Mouse (Mus musculus) adipocyte (in vitro differentiated cells): ENCODE results near the gene Mms19.

ENCODE experiments used
- DNase-seq: peaks from one replicate; pipeline ENCODE4 v3.0.0-alpha.2; 2016; ENCODE audit warnings: low spot score

Mms19 gene

DNA sequence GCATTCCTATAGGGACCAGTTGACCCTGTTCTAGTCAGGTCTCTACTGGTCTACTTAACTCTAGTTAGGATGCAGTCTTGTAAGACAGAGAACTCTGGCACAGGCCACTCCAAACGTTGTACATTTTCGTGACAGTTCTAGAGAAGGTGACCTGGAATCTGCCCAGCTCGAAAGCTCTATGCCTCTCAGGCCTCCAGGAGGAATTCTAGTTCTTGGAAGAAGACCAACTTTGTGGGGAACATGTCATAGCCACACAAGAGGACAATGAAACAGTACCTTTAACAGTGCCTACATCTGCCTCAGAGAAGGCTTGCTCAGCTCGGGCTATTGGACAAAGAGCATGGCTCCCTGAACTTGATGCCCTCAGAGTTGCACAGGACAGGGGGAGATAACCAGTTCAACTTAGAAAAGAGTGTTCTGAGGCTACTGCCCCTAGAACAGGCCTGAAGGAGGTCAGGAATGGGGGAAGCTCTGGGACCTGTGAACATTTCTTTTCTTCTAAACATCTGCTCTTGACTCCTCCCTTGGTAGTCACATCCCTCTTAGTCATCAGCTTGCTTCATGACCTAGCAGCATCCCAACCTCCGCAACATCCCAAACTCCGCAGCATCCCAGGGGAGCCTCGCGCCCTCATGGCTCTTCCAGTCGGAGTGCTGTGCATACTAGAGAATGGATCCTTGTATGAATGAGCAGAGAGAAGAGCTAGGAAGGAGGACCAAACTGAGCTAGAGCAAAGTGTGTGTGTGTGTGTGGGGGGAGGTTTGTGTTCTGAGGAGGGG, 18.0 kb upstream of the Mms19 start:
- peak; percentile 42 for DNase-seq

DNA sequence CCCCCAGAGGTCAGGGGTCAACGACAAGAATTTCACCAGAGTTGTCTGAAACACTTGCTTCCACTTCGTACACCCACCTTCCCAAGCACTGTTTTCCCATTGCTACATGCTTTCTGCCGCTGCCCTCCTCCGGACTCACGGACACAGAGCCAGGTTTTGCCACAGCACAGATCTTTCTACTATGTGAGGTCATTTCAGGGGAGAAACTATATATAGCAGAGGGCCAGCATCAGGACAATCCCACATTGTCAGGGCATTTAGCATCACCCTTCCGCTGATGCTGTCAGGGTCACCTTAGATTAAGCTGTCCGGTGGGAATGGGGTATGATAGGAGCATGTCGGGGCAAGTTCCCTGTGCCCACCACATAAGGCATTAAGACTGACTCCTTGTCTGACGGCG, 16.1 kb upstream of the Mms19 start:
- no peak for DNase-seq

DNA sequence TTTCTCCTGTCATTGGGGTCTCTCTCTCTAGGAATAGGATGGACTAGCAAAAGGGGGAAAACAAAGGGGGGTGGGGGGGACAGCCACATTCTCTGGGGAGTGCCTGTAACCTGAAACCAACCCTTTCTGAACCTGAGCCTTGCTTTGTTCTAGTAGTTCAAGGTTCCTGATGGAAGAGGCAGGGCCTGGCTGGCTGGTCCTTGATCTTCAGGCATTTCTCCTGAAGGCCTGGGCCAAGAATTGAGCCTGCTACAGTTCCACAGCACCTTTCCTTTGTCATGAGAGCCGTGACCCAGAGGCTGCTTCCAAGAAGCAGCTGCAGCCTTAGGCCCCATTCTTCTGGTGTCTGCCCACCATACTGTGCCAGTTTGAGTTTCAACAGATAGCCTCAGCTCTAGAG, 14.5 kb upstream of the Mms19 start:
- no peak for DNase-seq

DNA sequence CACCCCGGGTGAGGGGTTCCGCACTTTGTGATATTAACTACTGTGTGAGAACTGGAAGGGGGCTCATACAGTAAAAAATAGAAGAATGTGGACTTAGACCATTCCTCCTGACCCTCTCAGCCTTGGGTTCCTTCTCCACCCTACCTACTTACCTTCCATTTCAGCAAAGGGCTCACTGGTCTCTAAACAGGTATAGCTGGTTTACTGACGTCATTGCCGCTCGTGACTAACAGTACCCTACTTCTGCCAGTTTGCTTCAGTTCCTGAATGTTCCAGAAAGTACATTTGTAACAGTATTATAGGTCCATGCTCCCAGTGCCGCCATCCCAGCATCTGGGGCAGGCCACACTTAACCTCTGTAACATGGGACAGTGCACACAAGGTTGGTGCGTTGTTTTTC, 13.1 kb upstream of the Mms19 start:
- DNase-seq, result no peak

- DNase-seq, result peak; percentile 91
These were observed 12.5 kb upstream of the Mms19 start for GRCm38 (mm10) chr19:41993484-41993883.

- DNase-seq, result no peak
These were observed 12.0 kb upstream of the Mms19 start for GRCm38 (mm10) chr19:41992971-41993370.

DNA sequence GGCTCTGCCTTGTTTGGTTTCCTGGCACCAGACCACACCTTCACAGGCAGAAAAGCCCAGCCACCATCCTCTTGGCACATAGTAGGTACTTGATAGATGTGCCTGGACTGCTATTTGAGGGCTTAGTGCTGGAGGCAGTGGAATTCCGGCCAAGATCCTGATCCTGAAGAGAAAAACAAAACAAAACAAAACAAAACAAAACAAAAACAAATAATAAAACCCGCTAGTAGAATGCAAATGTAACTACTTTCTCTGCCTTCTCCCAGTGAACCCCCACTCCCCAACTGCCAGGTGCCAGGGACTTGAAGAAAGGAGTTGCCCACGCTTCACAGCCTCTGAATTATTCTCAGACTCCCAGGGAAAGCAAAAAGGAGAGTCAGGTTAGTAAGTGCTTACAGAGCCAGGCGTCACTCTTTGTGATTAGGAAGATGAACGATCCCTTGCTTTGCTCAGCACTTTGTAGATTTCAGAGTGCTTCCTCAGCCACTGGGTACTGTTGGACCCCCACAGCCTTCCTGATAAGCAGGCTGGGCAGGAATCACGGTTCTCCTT, 11.0 kb upstream of the Mms19 start:
- no peak for DNase-seq

GRCm38 (mm10) chr19:41989810-41990209, 8.9 kb upstream of the Mms19 start:
- no peak for DNase-seq

DNA sequence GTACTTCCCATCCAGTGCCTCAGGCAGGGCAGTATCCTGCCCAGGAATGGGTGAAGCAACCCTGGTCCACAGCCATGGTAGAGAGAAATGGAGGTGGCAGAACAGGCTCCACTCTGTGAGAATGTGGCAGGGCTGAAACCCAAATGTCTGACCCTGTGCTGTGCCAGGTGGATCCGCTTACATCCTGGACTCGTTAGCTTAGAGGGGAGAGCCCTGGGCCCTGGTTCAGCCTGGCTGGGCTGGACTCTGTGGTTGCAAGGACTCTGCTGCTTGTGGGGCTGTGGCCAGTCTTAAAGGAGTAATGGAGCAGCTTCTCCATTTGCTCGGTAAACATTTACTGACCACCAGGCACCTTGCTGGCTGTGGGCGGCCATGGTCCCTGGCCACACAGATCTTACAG, 6.2 kb upstream of the Mms19 start:
- DNase-seq, result no peak

DNA sequence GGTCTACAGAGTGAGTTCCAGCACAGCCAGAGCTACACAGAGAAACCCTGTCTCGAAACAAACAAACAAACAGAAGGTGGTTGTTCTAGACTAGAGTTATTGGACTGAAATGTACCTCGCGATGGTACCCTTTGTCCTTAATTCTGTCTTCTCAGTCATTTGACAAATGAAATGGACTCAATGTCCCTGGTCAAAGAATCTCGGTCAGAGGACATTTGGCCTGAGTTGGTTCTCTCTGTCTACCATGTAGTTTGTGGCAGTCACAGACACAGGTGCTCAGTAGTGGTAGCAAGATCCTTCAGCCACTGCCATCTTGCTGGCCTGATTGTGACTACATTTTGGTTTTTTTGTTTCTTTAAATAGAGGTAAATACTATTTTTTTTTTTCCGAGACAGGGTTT, 5.0 kb upstream of the Mms19 start:
- DNase-seq, result no peak

DNA sequence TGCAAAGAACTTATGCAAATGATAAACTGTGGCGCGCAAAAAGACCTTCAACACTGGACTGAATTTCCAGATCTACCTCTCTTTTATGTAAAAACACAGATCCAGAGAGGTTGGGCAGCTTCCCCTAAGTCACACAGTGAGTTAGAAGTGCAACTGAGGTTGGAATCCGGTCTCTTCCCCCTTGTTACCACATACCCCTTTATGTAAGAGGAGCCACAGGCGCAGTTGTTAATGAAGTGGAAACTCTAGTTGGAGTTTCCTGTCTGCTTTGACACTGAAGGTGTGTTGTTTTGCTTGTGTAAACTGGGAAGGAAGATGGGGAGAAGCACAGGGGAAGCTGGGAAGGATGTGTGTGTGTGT, 1.8 kb upstream of the Mms19 start:
- DNase-seq, result no peak

DNA sequence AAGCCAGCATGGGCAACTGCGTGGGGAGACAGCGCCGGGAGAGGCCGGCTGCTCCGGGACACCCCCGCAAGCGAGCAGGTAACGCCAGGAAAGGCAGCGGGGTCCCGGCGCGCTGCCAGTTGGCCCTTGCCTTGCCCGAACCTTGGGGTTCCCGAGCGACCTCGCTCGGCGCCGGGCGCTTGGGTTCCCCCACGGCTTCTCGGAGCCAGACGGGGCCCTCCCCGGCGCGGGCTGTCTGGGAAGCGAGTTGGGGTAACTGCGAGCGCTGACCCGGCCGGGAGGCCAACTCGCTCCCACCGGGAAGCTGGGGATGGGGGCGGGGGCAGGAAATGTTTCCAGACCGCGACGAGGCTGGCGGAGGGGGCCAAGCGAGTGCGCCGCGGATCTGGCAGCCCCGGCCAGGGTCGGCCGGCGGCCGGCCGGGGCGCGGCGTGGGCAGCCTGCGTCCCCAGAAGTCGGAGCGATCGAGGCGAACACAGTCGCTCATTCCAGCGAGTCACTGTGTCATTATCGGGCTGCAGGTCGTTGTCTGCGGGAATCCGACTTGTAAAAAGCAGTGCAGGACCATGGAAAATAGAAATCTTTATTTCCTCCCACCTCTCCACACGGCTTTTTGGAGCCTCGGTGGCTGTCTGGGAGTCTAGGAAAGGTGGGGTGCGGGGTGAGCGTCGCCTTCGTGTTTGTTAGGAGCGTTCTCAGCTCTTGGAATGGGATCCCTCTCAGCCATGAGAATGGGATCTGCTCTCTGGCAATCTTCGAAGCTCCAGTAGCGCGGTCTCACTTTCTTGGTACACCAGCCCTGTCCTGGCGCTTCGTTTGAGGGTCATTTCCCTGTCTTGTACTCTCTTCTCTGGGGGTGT, 1.2 kb upstream of the Mms19 start:
- peak; percentile 60 for DNase-seq

DNA sequence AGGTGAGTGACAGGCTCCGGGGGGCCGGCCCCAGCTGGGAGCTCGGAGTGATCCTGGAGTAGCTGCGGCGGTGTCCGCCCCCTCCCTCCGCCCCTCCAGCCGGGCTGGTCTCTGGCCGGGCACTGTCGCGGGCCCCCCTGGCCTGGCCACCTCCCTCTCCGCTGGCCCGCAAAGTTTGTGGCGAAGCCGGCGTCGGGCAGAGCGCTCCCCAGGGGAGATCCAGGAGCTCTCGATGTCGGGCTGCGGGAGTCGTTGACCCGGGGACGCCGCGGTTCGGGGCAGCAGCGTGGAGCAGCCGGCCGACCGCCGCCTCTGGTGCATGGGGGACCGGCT, 604 bp upstream of the Mms19 start, which contains the start of gene Ubtd1:
TSS of gene Ubtd1 (plus strand) at position 169 of the 333 bp plus-strand sequence.
- DNase-seq, result no peak

DNA sequence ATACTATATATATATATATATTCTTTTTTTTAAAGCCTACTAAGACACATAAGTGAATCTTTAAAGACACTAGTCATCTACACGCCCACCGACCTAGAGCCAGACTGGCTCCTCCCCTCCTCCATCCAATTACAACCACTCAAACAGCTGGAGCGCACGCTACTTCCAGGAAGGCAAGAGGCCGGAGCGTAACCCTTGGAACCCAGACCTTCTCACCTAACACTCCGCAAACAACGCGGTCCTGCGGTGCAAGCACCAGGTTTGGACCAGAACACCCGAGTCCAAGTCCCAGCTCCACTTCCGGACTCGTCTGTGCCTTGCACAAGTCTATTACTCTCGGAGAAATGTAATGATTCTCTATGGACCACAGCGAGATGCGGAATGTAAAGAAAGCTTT, 537 bp downstream of the Mms19 start:
- DNase-seq, result peak; percentile 54

DNA sequence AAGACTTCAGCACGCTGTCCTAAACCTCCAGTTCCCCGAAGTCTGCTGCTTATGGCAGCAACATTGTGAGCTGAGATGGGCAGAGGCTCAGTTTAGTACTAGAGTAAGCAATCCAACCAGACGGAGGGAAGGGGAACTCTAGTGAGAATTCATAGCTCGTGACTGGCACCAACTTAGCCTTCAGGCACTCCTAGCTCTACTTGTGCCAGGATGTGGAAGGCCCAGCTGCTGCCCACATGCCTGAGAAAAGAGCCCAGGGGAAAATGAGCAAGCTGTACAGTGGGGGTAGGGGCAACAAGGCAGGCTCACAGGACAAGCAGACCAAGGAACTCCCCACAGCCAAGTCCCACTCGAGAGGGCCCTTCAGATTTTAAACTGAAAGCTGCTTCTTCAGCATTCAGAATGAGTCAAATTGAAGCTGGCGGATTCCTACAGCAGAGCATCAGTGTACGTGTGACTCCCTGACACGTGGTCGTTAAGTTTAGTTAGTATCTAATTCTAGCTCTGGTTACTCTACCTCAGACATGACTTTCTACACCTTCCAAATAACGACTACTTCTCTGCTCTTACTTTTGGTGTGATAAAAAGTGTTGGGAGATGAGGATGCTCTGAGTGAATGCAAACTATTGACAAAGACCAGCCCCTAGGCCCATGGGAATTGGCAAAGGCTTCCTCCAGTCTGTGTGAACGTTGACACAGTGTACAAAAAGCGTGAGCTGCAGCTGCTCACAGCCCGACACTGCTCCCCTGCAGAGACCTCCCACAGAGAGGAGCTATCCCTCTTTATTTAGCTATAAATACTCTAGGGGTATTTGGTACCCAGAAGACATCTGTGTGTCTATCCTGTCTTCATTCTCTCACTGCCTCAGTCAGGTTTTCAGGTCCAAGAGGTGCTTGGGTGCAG, 6.8 kb downstream of the Mms19 start:
- peak; percentile 32 for DNase-seq

- DNase-seq, result no peak
These were observed 11.3 kb downstream of the Mms19 start for GRCm38 (mm10) chr19:41969618-41970017.

DNA sequence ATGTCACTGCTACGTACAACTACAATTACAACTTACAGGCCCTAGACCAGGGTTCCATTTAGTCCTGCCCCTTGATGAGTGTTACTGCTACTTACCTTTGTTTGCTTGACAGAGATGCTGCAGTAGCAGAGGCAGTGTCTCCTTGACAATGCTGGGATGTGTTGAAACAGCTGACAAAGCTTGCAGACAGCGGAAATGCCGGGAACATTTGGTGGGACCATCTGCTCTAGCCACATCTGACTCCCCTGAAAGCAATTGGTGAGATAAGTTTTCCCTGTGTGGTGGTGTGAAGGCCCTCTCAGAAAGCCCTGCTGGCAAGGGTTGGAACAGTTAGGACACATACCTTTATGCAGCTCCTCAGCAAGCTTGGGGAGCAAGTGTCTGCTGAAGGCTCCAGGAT, 27.4 kb downstream of the Mms19 start:
- no peak for DNase-seq

- peak; percentile 45 for DNase-seq
These were observed 28.7 kb downstream of the Mms19 start for GRCm38 (mm10) chr19:41952287-41952686.

DNA sequence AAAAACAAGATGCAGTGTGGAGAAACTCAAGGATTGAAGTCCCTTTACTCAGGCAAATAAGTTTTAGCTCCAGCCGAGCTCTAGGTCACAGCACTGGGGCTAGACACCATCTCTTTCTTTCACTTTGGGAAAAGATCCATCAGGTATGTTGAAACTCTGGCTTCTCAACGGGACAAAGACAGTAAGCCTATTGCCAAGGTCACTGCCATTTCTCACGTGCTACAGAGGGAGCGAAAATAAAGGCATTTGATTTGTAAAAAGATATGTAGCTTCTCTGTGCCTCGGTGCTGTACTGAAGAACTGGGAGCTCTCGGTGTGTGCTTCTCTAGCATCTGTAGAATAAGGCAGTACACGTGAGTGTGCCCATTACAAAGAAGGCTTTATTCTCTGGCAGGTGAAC, 37.1 kb downstream of the Mms19 start:
- no peak for DNase-seq

- no peak for DNase-seq
These were observed 42.4 kb downstream of the Mms19 start for GRCm38 (mm10) chr19:41938539-41938938.

DNA sequence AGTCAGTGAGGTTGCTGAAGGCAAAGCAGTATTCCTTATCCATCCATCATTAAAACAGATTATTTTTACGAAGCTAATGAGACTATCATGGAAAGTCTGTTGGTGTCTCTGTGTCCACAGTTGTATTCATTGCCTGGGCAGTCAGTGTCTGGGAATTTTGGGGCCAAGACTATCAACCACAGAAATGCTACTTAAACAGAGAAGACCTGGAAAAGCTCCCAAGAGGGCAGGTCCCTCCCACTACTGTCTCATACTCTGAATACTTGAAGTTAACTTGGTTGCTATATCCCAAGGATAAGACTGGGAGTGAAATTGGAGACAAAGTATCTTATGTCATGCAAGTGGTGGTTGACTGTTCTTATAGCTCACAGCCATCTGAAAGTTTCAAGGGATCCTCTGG, 45.0 kb downstream of the Mms19 start:
- no peak for DNase-seq

DNA sequence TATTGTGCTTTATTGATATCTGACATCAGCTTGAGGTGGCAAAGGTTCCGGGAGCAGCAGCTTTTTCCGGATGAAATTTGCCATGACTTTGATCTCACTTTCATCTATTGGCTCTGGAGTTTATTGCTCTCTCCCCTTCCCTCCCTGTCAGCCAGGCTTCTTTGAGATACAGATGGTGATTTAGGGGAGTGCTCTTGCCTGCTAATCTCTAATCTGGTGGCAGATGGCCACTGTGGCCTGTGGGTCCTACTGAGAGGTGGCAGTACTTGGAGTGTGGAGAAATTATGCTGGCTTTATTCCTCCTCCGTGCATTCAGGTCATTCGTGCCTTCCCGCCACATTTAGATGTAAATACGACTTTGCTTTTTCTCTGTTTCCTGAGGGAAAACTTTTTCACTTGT, 46.8 kb downstream of the Mms19 start:
- no peak for DNase-seq
